Mouse (Mus musculus) midbrain, embryonic 10.5 days (tissue): ENCODE results near the gene Hyal1. TPM values are rescaled to one million over a fixed set of nuclear protein-coding genes. Genes with fewer than 3 reads are reported as not detected.
"Not testable (repeated sequence)": the region's sequence is repeated elsewhere in the genome, so short reads cannot be mapped to it uniquely, and the experiment has no call there.

Experiments used
- DNase-seq: peaks from one replicate; pipeline ENCODE4 v3.0.0-alpha.2; 2017; ENCODE audit warnings: low spot score
- H3K27ac ChIP-seq: fragments of 300-500 bp; sonication (generic); replicated peaks from 2 replicates; pipeline ENCODE4 v1.5.1; 2016; ENCODE audit warnings: mild to moderate bottlenecking
- H3K27me3 ChIP-seq: fragments of 300-500 bp; sonication (generic); 2 replicates; pipeline ENCODE4 v1.6.1; 2016; ENCODE audit warnings: low read depth, mild to moderate bottlenecking; ENCODE audit not compliant: poor library complexity, severe bottlenecking
- H3K36me3 ChIP-seq: fragments of 300-500 bp; sonication (generic); 2 replicates; pipeline ENCODE4 v1.6.1; 2016; ENCODE audit warnings: mild to moderate bottlenecking, moderate library complexity
- H3K4me1 ChIP-seq: fragments of 300-500 bp; sonication (generic); 2 replicates; pipeline ENCODE4 v1.6.1; 2016
- H3K4me3 ChIP-seq: fragments of 300-500 bp; sonication (generic); 2 replicates; pipeline ENCODE4 v1.5.1; 2016; ENCODE audit warnings: mild to moderate bottlenecking, moderate library complexity
- H3K9me3 ChIP-seq: fragments of 300-500 bp; sonication (generic); replicated peaks from 2 replicates; pipeline ENCODE4 v1.6.1; 2016; ENCODE audit warnings: mild to moderate bottlenecking
- WGBS: fragments of 180-500 bp; shearing (Covaris S2); methylation state at CpG from one replicate; pipeline ENCODE4 v1.1.7; 2016; 5-methylcytosine and 5-hydroxymethylcytosine counted together
- polyA plus RNA-seq: library from polyadenylated mRNA; unstranded; fragments of >200 nt; fragmentation: Nextera tagmentation; extraction: Ambion mirVana; gene quantifications from 2 replicates; pipeline ENCODE4 v1.2.1, GENCODE M21; 2016

The Hyal1 gene
- polyA plus RNA-seq, 1 experiment from 2014 or later = 6.8 TPM

- Histone ChIP-seq H3K4me1 (peaks cover 69% of the 10 kb centered on the region), H3K4me3 (peak overlapping the region; percentile 88), H3K27me3 (peaks cover 50% of the 10 kb centered on the region), H3K9me3 (no peaks in the 10 kb centered on the region), H3K27ac (peak overlapping the region; percentile 96), H3K36me3 (peaks cover 24% of the 10 kb centered on the region)
- DNase-seq = no peak
- 9% methylated on average over 37 of the region's 37 CpGs for WGBS
Observed at GRCm38 (mm10) chr9:107553541-107554318, 23.0 kb upstream of the Hyal1 start.

DNA sequence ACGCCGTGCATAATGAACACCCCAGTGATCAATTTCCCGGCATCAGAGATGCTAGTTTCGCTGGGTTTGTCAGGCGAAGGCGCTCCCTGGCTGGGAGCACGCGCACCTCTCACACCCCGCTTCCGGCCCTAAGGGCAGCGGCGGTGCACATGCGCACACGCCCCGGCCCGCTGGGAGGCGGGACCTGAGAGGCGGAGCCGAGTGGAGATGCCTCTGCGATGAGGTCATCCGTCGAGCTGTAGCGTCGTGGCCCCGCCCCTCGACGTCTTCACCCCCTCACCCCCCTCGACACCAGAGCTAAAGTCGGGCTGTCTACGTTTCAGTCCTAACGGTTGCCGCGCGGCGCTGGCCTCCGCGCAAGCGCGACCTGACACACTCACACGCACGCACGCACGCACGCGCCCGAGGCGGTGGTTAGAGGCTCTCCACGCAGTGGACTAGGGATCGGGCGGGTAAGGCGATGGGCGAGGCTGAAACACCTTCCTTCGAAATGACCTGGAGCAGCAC lies 22.4 kb upstream of the Hyal1 start:
- H3K9me3 ChIP-seq = no peaks in the 10 kb centered on the region
- peaks cover 31% of the 10 kb centered on the region for H3K36me3 ChIP-seq
- peak overlapping the region; percentile 96 for H3K27ac ChIP-seq
- WGBS = under 1% methylated on average over 53 of the region's 53 CpGs
- peaks cover 69% of the 10 kb centered on the region for H3K4me1 ChIP-seq
- H3K27me3 ChIP-seq = peaks cover 43% of the 10 kb centered on the region
- H3K4me3 ChIP-seq = peak overlapping the region; percentile 88
- DNase-seq = peak; percentile 98

- peaks cover 65% of the 10 kb centered on the region for H3K4me1 ChIP-seq
- H3K27ac ChIP-seq = peak overlapping the region; percentile 96
- under 1% methylated on average over 23 of the region's 23 CpGs for WGBS
- peaks cover 38% of the 10 kb centered on the region for H3K36me3 ChIP-seq
- H3K9me3 ChIP-seq = no peaks in the 10 kb centered on the region
- peak overlapping the region; percentile 88 for H3K4me3 ChIP-seq
- no peak for DNase-seq
- peaks cover 36% of the 10 kb centered on the region for H3K27me3 ChIP-seq
Observed at GRCm38 (mm10) chr9:107555031-107555457, 21.7 kb upstream of the Hyal1 start.

- H3K27me3 ChIP-seq = peaks cover 30% of the 10 kb centered on the region
- WGBS = 56% methylated on average over 2 of the region's 2 CpGs
- peaks cover 44% of the 10 kb centered on the region for H3K36me3 ChIP-seq
- no peaks in the 10 kb centered on the region for H3K9me3 ChIP-seq
- no peak for DNase-seq
- H3K27ac ChIP-seq = peak overlapping the region; percentile 96
- peaks cover 59% of the 10 kb centered on the region for H3K4me1 ChIP-seq
- peak overlapping the region; percentile 88 for H3K4me3 ChIP-seq
Observed at GRCm38 (mm10) chr9:107555701-107556100, 21.0 kb upstream of the Hyal1 start.

DNA sequence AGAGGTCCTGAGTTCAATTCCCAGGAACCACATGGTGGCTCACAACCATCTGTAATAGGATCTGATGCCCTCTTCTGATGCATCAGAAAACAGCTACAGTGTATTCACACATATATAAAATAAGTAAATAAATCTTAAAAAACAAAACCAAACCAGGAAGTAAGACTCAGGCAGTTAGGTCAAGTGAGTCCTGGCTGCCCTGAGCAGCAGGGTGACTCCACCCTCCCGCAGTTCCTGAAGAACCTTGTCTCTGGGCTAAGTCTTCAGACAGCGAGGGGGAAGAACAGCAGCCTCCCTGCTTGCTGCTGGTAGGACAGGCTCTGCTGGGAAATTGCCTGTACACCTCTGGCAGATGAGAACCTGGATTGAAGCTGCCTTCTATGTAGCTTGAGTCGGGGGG lies 20.4 kb upstream of the Hyal1 start:
- Histone ChIP-seq H3K4me1 (peaks cover 52% of the 10 kb centered on the region), H3K4me3 (peak overlapping the region; percentile 88), H3K27me3 (peaks cover 23% of the 10 kb centered on the region), H3K27ac (no peak overlapping the region), H3K36me3 (peaks cover 51% of the 10 kb centered on the region), H3K9me3 (no peaks in the 10 kb centered on the region)
- 85% methylated on average over 3 of the region's 3 CpGs for WGBS
- DNase-seq = no peak

DNA sequence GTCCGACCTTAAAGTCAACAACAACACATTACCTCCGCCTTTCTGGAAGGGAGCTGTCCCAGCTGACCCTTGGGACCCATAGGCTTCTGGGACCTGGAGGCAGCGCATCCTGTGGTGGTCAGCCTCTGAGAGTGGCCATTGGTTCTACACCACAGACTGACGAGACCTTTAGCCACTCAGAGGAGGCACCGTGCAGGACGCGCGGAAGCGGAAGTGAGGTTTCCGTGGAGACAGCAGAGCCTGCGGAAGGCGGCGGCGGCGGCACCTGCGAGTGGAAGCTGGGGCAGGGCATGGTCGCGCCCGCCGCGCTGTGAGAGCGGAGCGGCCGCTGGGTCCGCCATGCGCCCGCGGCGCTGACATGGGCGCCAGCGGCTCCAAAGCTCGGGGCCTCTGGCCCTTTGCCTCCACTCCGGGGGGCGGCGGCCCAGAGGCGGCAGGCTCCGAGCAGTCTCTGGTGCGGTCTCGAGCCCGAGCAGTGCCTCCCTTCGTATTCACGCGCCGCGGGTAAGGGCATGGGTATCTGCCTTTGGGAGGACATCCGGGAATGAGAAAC lies 13.6 kb upstream of the Hyal1 start, which contains the start of gene Tusc2:
Tusc2 (plus strand) TSS at position 227 of the 553 bp plus-strand sequence.
- Histone ChIP-seq H3K4me1 (peaks cover 58% of the 10 kb centered on the region), H3K27ac (peak within 1 kb of the TSS; percentile 87), H3K27me3 (no peaks in the 10 kb centered on the region), H3K36me3 (peaks cover 71% of the 10 kb centered on the region), H3K4me3 (peak within 1 kb of the TSS; percentile 95), H3K9me3 (no peaks in the 10 kb centered on the region)
- DNase-seq = peak; percentile 95
- WGBS = under 1% methylated on average over 46 of the region's 46 CpGs

DNA sequence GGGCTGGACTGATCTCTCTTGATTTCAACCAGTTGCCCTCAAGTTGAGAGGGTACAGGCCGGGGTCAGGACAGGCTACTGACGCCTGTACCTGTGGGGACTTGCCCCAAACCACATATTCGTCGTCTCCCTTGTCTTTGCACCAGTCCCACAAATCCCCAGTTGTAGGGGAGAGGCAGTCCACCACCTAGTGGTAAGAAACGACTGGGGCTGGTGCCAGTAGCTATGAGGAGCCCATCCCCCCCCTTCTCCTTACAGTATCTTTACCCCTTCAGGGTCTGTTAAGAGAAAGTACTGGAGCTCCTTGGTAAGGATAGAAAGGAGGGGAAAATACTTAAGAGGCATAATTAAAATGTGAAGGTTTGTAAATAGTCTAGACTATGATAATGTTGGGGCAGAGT lies 11.2 kb upstream of the Hyal1 start:
- not testable (repeated sequence) for DNase-seq, H3K27me3 ChIP-seq, H3K27ac ChIP-seq, H3K9me3 ChIP-seq
- WGBS = 52% methylated on average over 5 of the region's 5 CpGs
- peaks cover 52% of the 10 kb centered on the region for H3K36me3 ChIP-seq
- peak overlapping the region; percentile 95; the same call in 1 of the 2 replicates for H3K4me3 ChIP-seq
- H3K4me1 ChIP-seq = peaks cover 73% of the 10 kb centered on the region

DNA sequence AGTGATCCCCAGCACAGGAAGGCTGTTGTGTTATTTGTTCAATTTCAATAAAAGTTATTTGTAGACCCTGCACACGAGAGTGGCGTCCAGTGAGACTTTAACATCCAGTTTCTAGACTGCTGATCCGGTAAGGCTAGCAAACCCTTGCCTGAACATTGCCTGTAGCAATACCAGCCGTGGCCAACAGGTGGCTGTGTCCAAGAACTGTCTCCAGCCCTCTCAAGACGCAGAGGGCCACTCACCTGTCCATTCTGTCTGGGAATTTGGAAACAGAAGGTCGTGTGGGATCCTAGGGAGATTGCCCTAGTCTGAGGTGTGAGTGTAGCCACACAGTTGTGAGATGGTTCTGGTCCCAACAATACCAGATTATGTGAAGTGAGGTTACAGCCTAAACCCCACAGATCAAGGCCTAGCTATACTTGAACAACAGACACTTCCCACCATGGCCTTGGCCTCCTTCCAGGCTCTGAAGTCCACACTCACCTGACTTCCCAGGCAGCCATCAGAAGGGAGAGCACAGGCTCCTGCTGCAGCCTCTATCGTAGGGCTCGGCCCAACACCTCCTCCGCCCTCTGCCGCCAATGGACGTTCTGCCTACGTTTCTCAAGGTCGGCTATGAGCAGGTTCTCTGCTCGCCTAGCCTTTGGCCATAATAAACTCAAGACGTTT lies 10.6 kb upstream of the Hyal1 start:
- Histone ChIP-seq H3K4me3 (peak overlapping the region; percentile 95; the same call in 1 of the 2 replicates), H3K27me3 (no peaks in the 10 kb centered on the region), H3K36me3 (peaks cover 52% of the 10 kb centered on the region), H3K4me1 (peaks cover 79% of the 10 kb centered on the region), H3K27ac (no peak overlapping the region), H3K9me3 (no peaks in the 10 kb centered on the region)
- DNase-seq = peak; percentile 81
- WGBS = 61% methylated on average over 15 of the region's 15 CpGs

GRCm38 (mm10) chr9:107566855-107567254 lies 9.9 kb upstream of the Hyal1 start:
- H3K4me1 ChIP-seq = peaks cover 85% of the 10 kb centered on the region
- H3K27me3 ChIP-seq = no peaks in the 10 kb centered on the region
- H3K9me3 ChIP-seq = no peaks in the 10 kb centered on the region
- H3K27ac ChIP-seq = 0 out of 2 replicates have a peak overlapping the region, but pooled peaks have one; percentile 98
- WGBS = 59% methylated on average over 3 of the region's 3 CpGs
- H3K4me3 ChIP-seq = peak overlapping the region; percentile 89; the same call in 1 of the 2 replicates
- no peak for DNase-seq
- H3K36me3 ChIP-seq = peaks cover 52% of the 10 kb centered on the region

DNA sequence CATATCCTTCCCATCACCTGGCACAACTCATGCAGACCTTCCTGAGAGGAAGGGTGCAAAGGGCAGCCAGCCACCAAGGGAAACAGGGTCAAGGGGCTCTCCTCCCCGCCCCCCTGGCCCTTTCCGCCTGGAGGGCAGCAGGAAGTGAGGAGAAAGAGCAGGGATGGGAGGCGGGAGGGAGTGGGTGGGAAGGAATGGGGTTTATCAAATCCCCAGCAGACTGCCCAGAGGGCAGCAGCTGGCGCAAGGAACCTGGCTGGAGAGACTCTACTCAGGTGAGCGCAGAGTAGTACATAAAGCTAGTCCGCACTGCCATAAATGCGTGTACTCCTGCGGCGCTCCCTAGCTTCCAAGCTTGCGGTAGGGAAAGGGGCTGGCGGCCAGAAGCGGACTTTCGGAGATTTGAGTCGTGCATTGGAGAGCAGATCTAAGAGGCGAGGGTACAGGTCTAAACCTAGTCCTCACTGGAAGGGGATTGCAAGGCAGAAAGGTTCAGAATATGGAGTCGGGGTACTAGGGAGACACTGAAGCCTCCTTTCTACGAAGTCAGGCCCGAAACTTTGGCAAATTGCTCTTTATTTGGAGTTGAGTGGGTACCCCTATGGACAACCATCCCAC lies 8.9 kb upstream of the Hyal1 start, which contains the start of gene Hyal2:
Hyal2 (plus strand) TSS at position 244 of the 618 bp plus-strand sequence.
- WGBS = 3% methylated on average over 18 of the region's 18 CpGs
- Histone ChIP-seq H3K27me3 (no peaks in the 10 kb centered on the region), H3K27ac (peak within 1 kb of the TSS; percentile 98), H3K4me1 (peaks cover 84% of the 10 kb centered on the region), H3K9me3 (no peaks in the 10 kb centered on the region), H3K36me3 (peaks cover 54% of the 10 kb centered on the region), H3K4me3 (peak within 1 kb of the TSS; percentile 89)
- DNase-seq = peak; percentile 31

GRCm38 (mm10) chr9:107568331-107569261 lies 8.1 kb upstream of the Hyal1 start:
- H3K4me1 ChIP-seq = peaks cover 76% of the 10 kb centered on the region
- no peaks in the 10 kb centered on the region for H3K27me3 ChIP-seq
- H3K9me3 ChIP-seq = 0 out of 2 replicates have a peak, but pooled peaks cover 4% of the 10 kb centered on the region
- H3K27ac ChIP-seq = peak overlapping the region; percentile 98
- under 1% methylated on average over 41 of the region's 41 CpGs for whole genome bisulfite sequencing
- peak; percentile 90 for DNase-seq
- peaks cover 62% of the 10 kb centered on the region for H3K36me3 ChIP-seq
- peak overlapping the region; percentile 89 for H3K4me3 ChIP-seq
